Comparison of ENCODE assay signal across 9 mouse cellular contexts in genomic region chr11:107859288-107859687, GRCm38 (mm10). TPM values are rescaled to one million over a fixed set of nuclear protein-coding genes. Genes with fewer than 3 reads are reported as not detected.
DNase-seq lines count a peak whose midpoint lies in the region; ATAC-seq and TF ChIP-seq lines count a peak whose summit lies in the region.
"Had no signal": no experiment of that assay in that cellular context is flagged by ENCODE, and none has a peak within 500 bp of the region (broad histone marks: within the 10 kb centered on the region; RNA-seq: fewer than 3 reads in every experiment).

No protein-coding gene starts in this region.

- no peaks in the 10 kb centered on the region for H3K9me3 ChIP-seq in kidney, embryonic 14.5 days (ENCODE audit: control insufficient read depth, low read length)
- H3K9me3 ChIP-seq in G1E (replicated peaks), result no peaks in the 10 kb centered on the region
- no peaks in the 10 kb centered on the region for H3K9me3 ChIP-seq in forebrain, embryonic 15.5 days
- H3K9me3 ChIP-seq: heart, embryonic 13.5 days had no signal

- no peaks in the 10 kb centered on the region for H3K27me3 ChIP-seq in kidney, adult 2 months (replicated peaks; ENCODE audit: control insufficient read depth, insufficient read depth, low read length)
- no peaks in the 10 kb centered on the region for H3K27me3 ChIP-seq in kidney, embryonic 14.5 days (ENCODE audit: control insufficient read depth, insufficient read depth, low read length)
- no peaks in the 10 kb centered on the region for H3K27me3 ChIP-seq in G1E (ENCODE audit: insufficient read depth, low read length)
- H3K27me3 ChIP-seq in forebrain, embryonic 15.5 days, result no peaks in the 10 kb centered on the region

- ATAC-seq in kidney, embryonic 14.5 days (ENCODE audit: low FRiP score, low TSS enrichment), result no peak
- ATAC-seq in G1E (ENCODE audit: extremely low read depth, insufficient number of reproducible peaks, low FRiP score, poor library complexity, severe bottlenecking), result peak; percentile 60
- ATAC-seq in forebrain, embryonic 15.5 days (replicated peaks), result 0 out of 2 replicates have a peak, but pooled peaks have one; percentile 14
- no peak for ATAC-seq in erythroid progenitor cell, adult 5-6 weeks (replicated peaks; ENCODE audit: low FRiP score, poor library complexity, severe bottlenecking)

- H3K27ac ChIP-seq in kidney, adult 2 months (ENCODE audit: insufficient read depth, low read depth, low read length), result no peak overlapping the region
- H3K27ac ChIP-seq in kidney, embryonic 14.5 days (ENCODE audit: low read depth, low read length), result no peak overlapping the region
- no peak overlapping the region for H3K27ac ChIP-seq in forebrain, embryonic 15.5 days (replicated peaks)
- H3K27ac ChIP-seq: heart, embryonic 13.5 days had no signal

- no peaks in the 10 kb centered on the region for H3K36me3 ChIP-seq in kidney, adult 2 months (ENCODE audit: control insufficient read depth, insufficient read depth, low read length)
- no peaks in the 10 kb centered on the region for H3K36me3 ChIP-seq in kidney, embryonic 14.5 days (ENCODE audit: control insufficient read depth, insufficient read depth, low read length)
- H3K36me3 ChIP-seq in G1E (replicated peaks), result no peaks in the 10 kb centered on the region
- no peaks in the 10 kb centered on the region for H3K36me3 ChIP-seq in forebrain, embryonic 15.5 days
- H3K36me3 ChIP-seq: heart, embryonic 13.5 days had no signal

- H3K9ac ChIP-seq in kidney, embryonic 14.5 days (ENCODE audit: low read depth, low read length), result no peak overlapping the region
- H3K9ac ChIP-seq in forebrain, embryonic 15.5 days (replicated peaks), result no peak overlapping the region
- H3K9ac ChIP-seq: heart, embryonic 13.5 days had no signal

- 12% methylated on average over 7 of the region's 7 CpGs for WGBS in kidney, adult 2 months
- 26% methylated on average over 7 of the region's 7 CpGs for WGBS in kidney, embryonic 14.5 days
- WGBS in forebrain, embryonic 15.5 days, result 18% methylated on average over 7 of the region's 7 CpGs

- TF ChIP-seq CTCF in kidney, adult 2 months (conservative IDR thresholded peaks at IDR 0.05; ENCODE audit: insufficient read depth, insufficient read length, low read depth, low read length), result peak; percentile 67
- TF ChIP-seq CTCF in G1E (IDR thresholded peaks at IDR 0.05; ENCODE audit: low read depth, low read length), result peak; percentile 58; the same call in 1 of the 2 replicates

- H3K4me3 ChIP-seq in kidney, adult 2 months (ENCODE audit: insufficient read depth, low read depth, low read length), result no peak overlapping the region
- no peak overlapping the region for H3K4me3 ChIP-seq in kidney, embryonic 14.5 days (ENCODE audit: low read length)
- H3K4me3 ChIP-seq in G1E (ENCODE audit: low read depth, low read length), result no peak overlapping the region
- H3K4me3 ChIP-seq in forebrain, embryonic 15.5 days, result no peak overlapping the region
- H3K4me3 ChIP-seq: heart, embryonic 13.5 days had no signal

- TF ChIP-seq POLR2A in kidney, adult 2 months (IDR thresholded peaks at IDR 0.05; ENCODE audit: low read depth, low read length), result no peak

- intact Hi-C loops in left cerebral cortex, postnatal 14 days (cut with DNase I), result loop anchor here (5.0 to 10.0 kb wide), 2 partner anchors 344 to 558 kb away; no protein-coding TSS in a partner anchor

- peak; percentile 50 for DNase-seq in kidney, adult 2 months
- DNase-seq in G1E (ENCODE audit: low spot score), result peak; percentile 11
- peak; percentile 3 for DNase-seq in c-Kit-negative CD71-positive TER-119-positive erythroid progenitor cells, embryonic 14.5 days (ENCODE audit: low read depth, low spot score)
- peak; percentile 77 to 83 for DNase-seq in left cerebral cortex, postnatal 14 days (ENCODE audit: low spot score in 2 of 2)
- DNase-seq in retina, embryonic 14.5 days (ENCODE audit: low spot score), result peak; percentile 89

- no peak overlapping the region for H3K4me2 ChIP-seq in kidney, embryonic 14.5 days (replicated peaks; ENCODE audit: low read depth, low read length)
- no peak overlapping the region for H3K4me2 ChIP-seq in forebrain, embryonic 15.5 days (replicated peaks)
- H3K4me2 ChIP-seq: heart, embryonic 13.5 days had no signal

- no peaks in the 10 kb centered on the region for H3K4me1 ChIP-seq in kidney, adult 2 months (ENCODE audit: control insufficient read depth, insufficient read depth, low read length)
- no peaks in the 10 kb centered on the region for H3K4me1 ChIP-seq in kidney, embryonic 14.5 days (ENCODE audit: control insufficient read depth, insufficient read depth, low read length)
- H3K4me1 ChIP-seq in G1E (ENCODE audit: insufficient read depth, low read depth, low read length), result no peaks in the 10 kb centered on the region
- H3K4me1 ChIP-seq in forebrain, embryonic 15.5 days, result peaks cover 6% of the 10 kb centered on the region; the same call in 1 of the 2 replicates
- H3K4me1 ChIP-seq: heart, embryonic 13.5 days had no signal

RNA-seq across cellular contexts. Expression of gene Cacng5, which starts 55.6 kb away (rescaled TPM):
- polyA plus RNA-seq in kidney, adult 2 months (2012; rRNA removed), result 0.05 and 0.07 TPM in 2 replicates
- not detected in 2 replicates for polyA plus RNA-seq in kidney, embryonic 14.5 days (2014; fragmentation: Nextera tagmentation; extraction: Ambion mirVana)
- not detected in 2 replicates for total RNA-seq in G1E (2014; fragmentation: Nextera tagmentation)
- 0.06 TPM in 1 of 2 replicates, not detected in the other for total RNA-seq in G1E (2017)
- not detected in 2 replicates for polyA plus RNA-seq in G1E (2012)
- polyA plus RNA-seq in forebrain, embryonic 15.5 days (2015; fragmentation: Nextera tagmentation; extraction: Ambion mirVana), result 5.6 and 7.2 TPM in 2 replicates
- 10 to 100 TPM; 15.7 to 17.5 TPM for total RNA-seq in left cerebral cortex, postnatal 14 days (2021)
- total RNA-seq in erythroid progenitor cell, adult 5-6 weeks (2015; ENCODE audit: low replicate concordance), result not detected in 2 replicates
- not detected in 2 replicates for total RNA-seq in erythroid progenitor cell, adult 5-6 weeks (2017; ENCODE audit: low replicate concordance)

Comparison
In these comparisons a context has a peak if more than half of its experiments do, and no peak if none do; other contexts are left out.
1. DNase-seq: peak in every context shown above with its lines; median percentile 89 in retina, embryonic 14.5 days; 80 in left cerebral cortex, postnatal 14 days; 50 in kidney, adult 2 months; 11 in G1E; 3 in c-Kit-negative CD71-positive TER-119-positive erythroid progenitor cells, embryonic 14.5 days.
2. ATAC-seq: peak in G1E (single experiment) and forebrain, embryonic 15.5 days (single experiment); none in kidney, embryonic 14.5 days (single experiment) and erythroid progenitor cell, adult 5-6 weeks (single experiment).